Mouse (Mus musculus): ENCODE measurements around the gene Folh1.
"Not testable (repeated sequence)": the region's sequence is repeated elsewhere in the genome, so short reads cannot be mapped to it uniquely, and the experiment has no call there.

Gene Folh1

DNA sequence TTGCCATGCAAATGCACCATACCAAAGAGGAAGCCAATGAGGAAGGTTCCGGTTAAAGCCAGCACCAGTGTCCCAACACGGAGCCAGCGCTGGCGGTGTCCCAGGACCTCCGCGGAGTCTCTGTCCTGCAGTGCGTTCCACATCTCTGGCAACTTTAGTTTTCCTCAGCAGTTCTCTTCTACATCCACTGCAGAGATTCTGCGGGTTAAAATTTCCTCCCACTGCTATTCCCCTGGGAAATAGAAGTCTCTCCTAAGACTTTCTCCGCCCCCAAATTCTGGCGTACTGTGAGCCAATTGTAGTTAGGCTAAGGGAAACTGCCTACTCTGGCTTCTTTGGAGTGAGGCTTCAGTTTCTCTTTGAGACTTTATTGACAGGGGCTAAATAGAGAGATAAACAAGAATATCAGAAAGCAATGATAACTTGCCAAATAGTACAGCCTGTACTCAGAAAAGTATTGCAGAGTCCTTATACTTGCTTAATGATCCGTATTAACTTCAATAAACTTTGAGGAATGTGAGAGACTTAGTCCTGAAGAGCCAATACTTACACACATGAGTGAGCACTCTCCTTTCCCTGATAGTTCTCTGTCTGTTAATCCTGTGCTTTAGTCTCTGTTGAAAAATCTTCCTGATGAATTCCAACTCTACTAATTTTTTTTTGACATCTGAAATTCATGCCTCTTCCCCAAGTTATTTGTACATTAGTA lies at the start of gene Folh1:
Gene Folh1, minus strand, starts transcription at position 327 of the 709 bp plus-strand sequence.
- DNase-seq (ENCODE audit: low spot score in 2 of 2), result no peak

DNA sequence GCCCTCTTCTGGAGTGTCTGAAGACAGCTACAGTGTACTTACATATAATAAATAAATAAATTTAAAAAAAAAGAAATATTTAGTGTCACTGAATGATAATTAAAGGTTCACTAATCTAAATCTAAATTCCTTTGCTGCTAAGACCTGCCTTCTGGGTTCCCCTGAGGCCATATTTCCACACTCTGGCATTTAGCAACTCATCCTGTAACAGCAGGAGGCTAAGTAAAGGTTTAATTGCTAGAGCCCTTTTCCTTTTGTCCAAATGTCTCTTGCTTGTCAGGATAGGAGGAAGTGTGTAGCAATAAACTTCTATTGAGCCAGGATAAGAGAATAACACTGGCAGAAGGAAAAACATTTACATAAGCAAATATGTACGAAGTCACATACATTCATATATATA lies 40.7 kb upstream of the Folh1 start:
- DNase-seq (ENCODE audit: low spot score in 2 of 2), result no peak

DNA sequence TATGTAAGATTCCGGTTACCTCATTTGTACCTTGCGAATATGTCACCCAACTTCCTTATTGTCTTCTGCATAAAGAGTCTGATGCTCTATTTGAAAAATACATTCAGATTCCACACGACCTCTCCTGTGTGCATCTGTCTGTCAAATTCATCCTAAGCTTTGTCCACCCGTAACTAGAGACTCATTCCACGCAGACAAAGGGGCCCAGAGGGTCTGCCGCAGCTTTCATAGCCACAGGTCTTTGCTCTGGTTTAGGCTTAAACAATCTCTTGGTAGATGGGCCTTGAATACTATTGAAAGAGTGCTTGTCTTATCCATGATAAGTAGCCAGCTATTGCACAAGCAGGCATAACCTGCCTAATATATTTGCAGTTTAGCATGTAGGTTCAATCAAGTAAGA lies 40.0 kb upstream of the Folh1 start:
- DNase-seq (ENCODE audit: low spot score in 2 of 2), result not testable (repeated sequence)

DNA sequence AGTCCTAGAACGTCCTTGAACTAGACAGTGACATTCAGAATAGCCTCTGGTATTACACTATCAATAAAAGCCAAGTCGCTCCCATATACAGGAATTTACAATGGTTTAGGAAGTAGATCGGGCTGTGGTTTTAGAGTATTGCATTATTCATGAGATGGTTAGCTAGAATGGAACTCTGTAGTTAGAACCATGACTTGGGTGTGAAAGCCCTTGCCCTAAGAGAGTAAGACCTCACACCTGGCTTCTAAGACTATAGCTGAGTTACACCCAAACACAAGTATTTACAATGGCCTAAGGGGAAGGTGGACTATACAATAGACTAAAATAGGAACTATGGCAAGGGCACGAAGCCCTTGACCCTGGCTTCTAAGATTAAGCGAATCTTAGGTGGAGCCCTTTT lies 39.5 kb upstream of the Folh1 start:
- DNase-seq (ENCODE audit: low spot score in 2 of 2), result not testable (repeated sequence)

DNA sequence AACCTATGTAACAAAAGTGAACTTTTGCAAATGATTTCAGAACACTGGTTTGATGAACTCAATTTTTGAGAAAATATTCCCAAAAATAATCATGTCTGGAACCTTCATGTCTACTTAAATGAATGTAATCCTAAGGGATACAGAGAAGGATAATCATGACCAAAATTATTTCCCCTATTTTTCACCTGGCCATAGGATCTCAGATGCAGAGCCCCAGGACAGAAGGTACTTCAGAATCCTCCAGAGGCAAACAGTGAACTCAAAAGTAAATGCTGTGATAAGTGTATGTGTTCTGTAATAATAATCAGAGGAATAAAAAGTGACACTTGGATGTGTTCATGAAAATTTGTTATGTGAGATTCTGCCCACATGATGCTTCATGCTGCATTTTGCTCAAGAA lies 19.0 kb upstream of the Folh1 start, which contains the start of gene Vmn2r77:
Gene Vmn2r77, plus strand, starts transcription at position 301 of the 400 bp plus-strand sequence.
- no peak for DNase-seq (ENCODE audit: low spot score in 2 of 2)

DNA sequence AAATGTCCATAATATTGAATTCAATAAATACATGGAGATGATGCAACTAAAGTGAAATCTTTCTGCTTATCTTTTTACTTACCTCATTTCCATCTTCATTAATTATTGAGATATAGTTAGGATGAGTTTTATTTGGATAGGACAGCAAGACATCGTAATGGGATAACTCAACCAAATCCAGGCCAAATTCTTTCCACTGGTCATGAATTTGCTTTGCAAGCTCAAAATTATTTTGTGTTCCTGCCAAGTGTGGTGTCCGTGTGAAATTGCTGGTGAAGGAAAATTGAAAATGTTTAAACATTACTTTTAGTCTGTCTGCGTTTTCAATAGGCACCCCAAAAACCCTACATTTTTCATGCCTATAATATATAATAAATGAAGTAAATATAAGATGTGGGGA lies 4.1 kb downstream of the Folh1 start:
- no peak for DNase-seq (ENCODE audit: low spot score in 2 of 2)

DNA sequence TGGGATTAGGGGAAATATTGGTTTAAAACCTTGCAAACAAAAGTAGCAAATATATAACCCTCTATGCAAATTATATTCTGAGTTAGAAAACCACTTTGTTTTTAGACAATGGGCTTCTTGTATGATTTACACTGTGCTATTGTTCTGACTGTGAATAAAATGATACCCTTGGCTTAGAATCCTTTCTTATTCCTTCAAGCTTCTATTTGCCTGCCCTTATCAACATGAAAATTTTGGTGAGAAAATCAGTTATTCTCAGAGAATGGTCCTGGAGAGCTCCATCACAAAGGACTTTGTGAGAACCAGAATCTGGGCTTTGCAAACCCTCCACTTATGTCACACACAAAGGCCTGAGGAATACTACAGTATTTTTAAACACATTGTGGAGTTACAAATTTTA lies 11.1 kb downstream of the Folh1 start:
- DNase-seq (ENCODE audit: low spot score in 2 of 2), result no peak

DNA sequence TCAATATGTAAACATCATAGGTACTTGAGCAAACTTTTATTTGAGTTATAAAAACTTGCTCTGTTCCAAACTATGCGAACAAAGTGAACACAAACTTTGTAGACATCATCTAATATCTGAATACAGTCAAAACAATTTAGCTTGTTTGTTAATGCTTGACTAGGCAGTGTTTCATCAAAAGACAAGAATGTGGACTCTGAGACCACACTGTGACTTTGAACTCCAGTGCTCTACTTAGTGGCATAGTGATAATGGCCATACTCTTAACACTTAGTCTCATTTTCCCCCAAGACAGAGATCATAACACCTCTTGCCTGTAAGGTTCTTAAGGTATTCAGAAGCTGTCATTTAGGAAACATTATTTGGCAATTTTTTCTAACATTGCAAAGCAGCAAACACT lies 15.0 kb downstream of the Folh1 start:
- no peak for DNase-seq (ENCODE audit: low spot score in 2 of 2)

DNA sequence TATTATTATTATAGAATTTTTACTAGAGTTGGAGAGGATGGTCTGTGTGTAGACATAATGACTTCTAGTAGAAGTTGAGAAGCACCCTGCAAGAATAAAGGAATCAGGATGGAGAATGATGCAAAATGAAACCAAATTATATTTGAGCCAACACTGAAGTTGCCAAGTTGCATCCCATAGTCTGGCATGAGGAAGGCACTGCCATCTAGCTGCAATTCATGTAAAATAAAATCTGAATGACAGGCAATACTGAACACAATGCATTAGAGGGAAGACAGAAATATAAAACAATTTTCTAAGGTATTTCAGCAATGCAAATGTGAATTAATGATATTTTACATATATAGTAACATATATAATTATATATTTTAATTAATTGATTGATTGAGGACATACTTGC lies 50.7 kb downstream of the Folh1 start:
- no peak for DNase-seq (ENCODE audit: low spot score in 2 of 2)

DNA sequence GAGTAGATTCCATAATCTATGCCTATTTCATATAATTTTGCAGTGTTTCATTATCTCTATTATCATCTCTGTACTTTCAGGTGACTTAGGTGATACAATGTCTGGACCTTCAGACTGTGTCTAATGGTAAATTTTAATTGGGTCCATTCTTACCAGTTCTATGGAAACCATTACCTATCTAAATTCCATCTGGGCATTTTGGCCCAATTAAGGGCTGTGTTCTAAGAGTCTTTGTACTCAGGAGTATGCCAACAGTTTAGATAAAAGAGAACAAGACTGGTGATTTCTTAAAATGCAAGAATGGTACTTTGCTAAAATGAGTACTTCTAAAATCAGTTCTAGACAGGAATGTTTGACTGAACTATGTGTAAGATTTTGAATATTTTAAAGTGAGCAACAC lies 87.7 kb downstream of the Folh1 start, which contains the start of gene Olfr292:
Gene Olfr292, plus strand, starts transcription at position 301 of the 400 bp plus-strand sequence.
- no peak for DNase-seq (ENCODE audit: low spot score in 2 of 2)

Data from natural killer cell, adult 2 months (primary cell).